Mouse (Mus musculus) ES-E14 (cell line): Measurements from ENCODE around the gene Man1a2. TPM values are rescaled to one million over a fixed set of nuclear protein-coding genes. Genes with fewer than 3 reads are reported as not detected.

Source experiments
- DNase-seq: peaks from one replicate; pipeline ENCODE4 v3.0.0-alpha.2; 2013; ENCODE audit warnings: low read depth, low spot score
- H3K27ac ChIP-seq: 2 replicates; pipeline ENCODE4 v1.5.1; 2012; ENCODE audit warnings: low read depth, mild to moderate bottlenecking, low read length, moderate library complexity, mixed read lengths; ENCODE audit not compliant: poor library complexity, insufficient read depth, severe bottlenecking
- H3K36me3 ChIP-seq: 2 replicates; pipeline ENCODE4 v1.6.1; 2012; ENCODE audit warnings: mild to moderate bottlenecking, low read length, moderate library complexity, mixed read lengths; ENCODE audit not compliant: control insufficient read depth, poor library complexity, insufficient read depth, severe bottlenecking
- H3K4me1 ChIP-seq, 2 experiments: fragments of 150-350 bp in 1 of 2; sonication (generic) in 1 of 2; 2 replicates each; pipeline ENCODE4 v1.6.1; 2012; ENCODE audit warnings: low read length in 2 of 2, mild to moderate bottlenecking in 1 of 2, mixed read lengths in 1 of 2; ENCODE audit not compliant: control insufficient read depth in 2 of 2, insufficient read depth in 2 of 2, poor library complexity in 1 of 2
- H3K4me3 ChIP-seq, 2 experiments: fragments of 150-350 bp in 1 of 2; sonication (generic) in 1 of 2; 2 replicates each; pipeline ENCODE4 v1.5.1; 2012; ENCODE audit warnings: low read length in 2 of 2, low read depth in 1 of 2, mild to moderate bottlenecking in 1 of 2, mixed read lengths in 1 of 2; ENCODE audit not compliant: insufficient read depth in 1 of 2, poor library complexity in 1 of 2, severe bottlenecking in 1 of 2
- H3K9ac ChIP-seq: 2 replicates; pipeline ENCODE4 v1.6.1; 2012; ENCODE audit warnings: low read depth, mild to moderate bottlenecking, low read length, mixed read lengths; ENCODE audit not compliant: poor library complexity, insufficient read depth, severe bottlenecking
- H3K9me3 ChIP-seq: fragments of 150-350 bp; sonication (generic); 2 replicates; pipeline ENCODE4 v1.6.1; 2012; ENCODE audit warnings: low read depth, mild to moderate bottlenecking, low read length; ENCODE audit not compliant: control insufficient read depth, insufficient read depth
- CHD2 ChIP-seq: IDR thresholded peaks from 2 replicates; pipeline ENCODE4 v1.6.1; 2014; ENCODE audit warnings: mild to moderate bottlenecking, low read depth, low read length, inconsistent platforms
- HCFC1 ChIP-seq: IDR thresholded peaks from 2 replicates; pipeline ENCODE4 v1.6.1; 2012; ENCODE audit warnings: low read length, inconsistent platforms, borderline replicate concordance; ENCODE audit not compliant: insufficient read depth
- MAFK ChIP-seq: IDR thresholded peaks from 2 replicates; pipeline ENCODE4 v1.6.1; 2014; ENCODE audit warnings: mild to moderate bottlenecking, low read depth, low read length, inconsistent platforms; ENCODE audit not compliant: insufficient read depth
- ZC3H11A ChIP-seq: IDR thresholded peaks from 2 replicates; pipeline ENCODE4 v1.6.1; 2012; ENCODE audit warnings: low read depth, mild to moderate bottlenecking, inconsistent platforms, low read length, borderline replicate concordance
- ZNF384 ChIP-seq: IDR thresholded peaks from 2 replicates; pipeline ENCODE4 v1.6.1; 2012; ENCODE audit warnings: low read depth, low read length, inconsistent platforms
- in situ Hi-C, 2 experiments: fragments of 600-800 bp; cut with MboI; formaldehyde crosslinking; loops; one replicate each; pipeline ENCODE4 v1.15.1; 2025; ENCODE audit warnings: low sequenced_read_pairs in 2 of 2, inconsistent platforms in 1 of 2; ENCODE audit not compliant: unreplicated experiment in 2 of 2
- total RNA-seq: library from RNA; depleted of rRNA; stranded (reverse); fragments of 300-350 nt; gene quantifications from 2 replicates; pipeline ENCODE4 v1.2.3, GENCODE M21; 2012

The Man1a2 gene
- total RNA-seq, 1 experiment: 55.3 TPM

DNA sequence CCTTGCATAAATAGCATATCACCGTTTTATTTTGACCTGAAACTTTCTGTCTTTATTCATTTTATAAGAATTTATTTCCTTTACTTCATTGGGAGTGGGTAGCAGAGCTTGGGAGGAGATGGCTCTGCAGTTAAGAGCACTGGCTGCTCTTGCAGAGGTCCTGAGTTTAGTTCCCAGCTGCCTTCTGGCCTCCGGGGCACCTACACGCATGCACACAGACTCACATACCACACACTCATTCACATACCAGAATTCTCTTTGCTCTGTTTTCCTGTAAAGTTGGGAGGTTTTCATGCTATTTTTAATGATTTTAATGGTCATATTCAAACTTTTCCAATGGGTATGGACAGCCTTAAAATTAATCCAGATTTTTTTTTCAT is 137.4 kb downstream of the Man1a2 start:
- Histone ChIP-seq H3K9ac (no peak overlapping the region), H3K27ac (no peak overlapping the region), H3K9me3 (no peaks in the 10 kb centered on the region), H3K36me3 (no peaks in the 10 kb centered on the region), H3K4me3 (no peak overlapping the region), H3K4me1 (no peaks in the 10 kb centered on the region)
- in situ Hi-C loops: no loop called here
- TF ChIP-seq ZC3H11A (no peak), MAFK (no peak), HCFC1 (no peak), CHD2 (no peak), ZNF384 (no peak)
- no peak for DNase-seq

DNA sequence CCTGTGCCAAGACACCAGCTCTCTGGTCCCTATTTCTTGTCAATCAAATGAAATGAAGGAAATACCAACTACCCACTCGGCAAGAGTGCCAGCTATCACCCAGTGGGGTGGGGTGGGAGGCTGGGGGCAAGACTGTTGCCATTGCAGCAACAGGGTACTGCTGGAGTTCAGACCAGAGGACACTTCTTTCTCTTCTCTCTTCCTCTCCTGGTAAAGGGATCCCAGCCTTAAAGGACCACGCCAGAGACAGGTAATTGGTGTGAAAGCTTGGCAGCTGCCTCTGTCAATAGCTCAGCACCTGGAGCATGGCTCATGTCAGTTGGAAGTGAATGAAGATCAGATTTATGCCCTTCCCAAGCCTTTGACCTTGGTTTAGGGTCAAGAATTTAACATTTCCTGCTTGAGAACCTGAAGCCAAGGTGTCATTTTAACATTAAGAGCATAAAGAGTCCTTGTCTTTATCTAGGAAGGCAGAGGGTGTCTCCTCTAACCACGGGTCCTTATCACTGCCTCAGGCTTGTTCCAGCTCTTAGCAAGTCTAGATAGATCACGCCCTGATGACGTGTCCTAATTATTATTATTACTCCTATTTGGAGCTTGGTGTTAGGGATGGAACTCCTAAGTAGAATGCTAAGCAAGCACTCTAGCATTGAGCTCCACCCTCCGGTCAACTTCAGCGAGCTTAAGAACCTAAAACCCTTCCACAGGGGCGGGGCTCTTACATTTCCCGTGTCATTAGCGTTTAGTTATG is 138.0 kb downstream of the Man1a2 start:
- in situ Hi-C loops: no loop called here
- DNase-seq: no peak
- Histone ChIP-seq H3K4me1 (no peaks in the 10 kb centered on the region), H3K9me3 (no peaks in the 10 kb centered on the region), H3K27ac (no peak overlapping the region), H3K36me3 (no peaks in the 10 kb centered on the region), H3K9ac (no peak overlapping the region), H3K4me3 (no peak overlapping the region)
- TF ChIP-seq ZC3H11A (no peak), ZNF384 (no peak), MAFK (no peak), CHD2 (no peak), HCFC1 (no peak)

DNA sequence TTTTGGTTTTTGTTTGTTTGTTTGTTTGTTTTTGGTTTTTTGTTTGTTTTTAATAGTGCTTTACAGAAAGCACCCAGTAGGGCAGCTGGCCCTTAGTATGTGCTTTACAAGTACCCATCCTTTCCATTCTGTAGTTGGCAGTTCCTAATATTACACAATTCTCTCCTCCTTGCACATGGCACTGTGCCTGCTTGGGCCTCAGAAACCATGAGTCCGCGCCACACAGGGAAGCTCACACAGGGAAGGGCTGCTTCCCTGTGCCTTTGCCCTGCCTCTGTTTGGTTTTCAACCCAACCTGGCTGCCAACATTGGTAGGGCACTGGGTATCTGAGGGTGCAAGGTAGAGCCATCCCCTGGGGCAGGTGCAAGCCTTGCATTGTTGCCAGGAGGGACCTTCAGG is 148.6 kb downstream of the Man1a2 start:
- H3K4me1 ChIP-seq: peaks cover 2 to 8% of the 10 kb centered on the region in 2 experiments; a peak in 2 of 4 replicates

DNA sequence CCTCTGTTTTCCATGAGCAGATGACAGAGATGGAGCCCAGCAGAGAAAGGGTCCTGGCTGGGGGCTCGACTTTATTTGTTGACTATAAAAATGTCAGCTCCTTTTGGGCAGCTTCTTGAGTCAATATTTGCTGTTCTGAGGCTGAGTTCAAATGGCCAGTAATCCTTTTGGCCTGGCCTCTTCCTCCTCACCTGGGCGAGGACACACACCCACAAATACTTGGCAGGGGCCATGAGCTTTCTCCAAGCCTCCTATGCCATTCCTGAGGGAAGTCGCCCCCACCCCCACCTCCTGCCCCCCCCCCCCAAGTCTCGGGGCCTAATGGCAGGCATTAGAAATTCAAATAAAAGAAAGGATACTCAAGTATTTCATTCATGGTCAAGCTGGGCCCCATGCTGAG is 149.4 kb downstream of the Man1a2 start:
- no peak for DNase-seq
- in situ Hi-C loops: no loop called here
- Histone ChIP-seq H3K4me1 (peaks cover 2 to 8% of the 10 kb centered on the region in 2 experiments; a peak in 2 of 4 replicates), H3K36me3 (no peaks in the 10 kb centered on the region), H3K9me3 (no peaks in the 10 kb centered on the region), H3K4me3 (no peak overlapping the region), H3K9ac (no peak overlapping the region), H3K27ac (no peak overlapping the region)
- TF ChIP-seq ZNF384 (no peak), HCFC1 (no peak), CHD2 (no peak), MAFK (no peak), ZC3H11A (no peak)

More for the DNA sequence above, 148.6 kb downstream of the Man1a2 start:
- Histone ChIP-seq H3K27ac (no peak overlapping the region), H3K9me3 (no peaks in the 10 kb centered on the region), H3K9ac (no peak overlapping the region), H3K36me3 (no peaks in the 10 kb centered on the region), H3K4me3 (no peak overlapping the region)
- in situ Hi-C loops: no loop called here
- TF ChIP-seq ZNF384: no peak
- no peak for TF ChIP-seq HCFC1
- no peak for TF ChIP-seq ZC3H11A
- no peak for TF ChIP-seq CHD2
- no peak for TF ChIP-seq MAFK
- DNase-seq: no peak
